Mouse (Mus musculus) midbrain, postnatal 0 days (tissue): Measurements from ENCODE around the gene Olfr644. TPM values are rescaled to one million over a fixed set of nuclear protein-coding genes. Genes with fewer than 3 reads are reported as not detected.

Experiments used
- ATAC-seq: fragments of 200-750 bp; cut with Nextera tagmentation; 2 replicates; pipeline ENCODE4 v1.8.0; 2017; ENCODE audit warnings: moderate number of reproducible peaks, mild to moderate bottlenecking, moderate TSS enrichment, moderate library complexity; ENCODE audit not compliant: low FRiP score
- DNase-seq: peaks from one replicate; pipeline ENCODE4 v3.0.0-alpha.2; 2015; ENCODE audit warnings: low spot score
- H3K27ac ChIP-seq: fragments of 300-500 bp; sonication (generic); 2 replicates; pipeline ENCODE4 v1.5.1; 2014; ENCODE audit warnings: low read depth, mild to moderate bottlenecking, low read length, mixed read lengths
- H3K27me3 ChIP-seq: fragments of 300-500 bp; sonication (generic); 2 replicates; pipeline ENCODE4 v1.6.1; 2014; ENCODE audit warnings: low read length, control low read depth, mixed read lengths; ENCODE audit not compliant: insufficient read depth
- H3K36me3 ChIP-seq: fragments of 300-500 bp; sonication (generic); 2 replicates; pipeline ENCODE4 v1.6.1; 2014; ENCODE audit warnings: low read length, control low read depth, mixed read lengths; ENCODE audit not compliant: insufficient read depth
- H3K4me1 ChIP-seq: fragments of 300-500 bp; sonication (generic); 2 replicates; pipeline ENCODE4 v1.6.1; 2014; ENCODE audit warnings: mild to moderate bottlenecking, control low read depth, antibody characterized with exemption, low read length, mixed read lengths; ENCODE audit not compliant: insufficient read depth
- H3K4me2 ChIP-seq: fragments of 300-500 bp; sonication (generic); 2 replicates; pipeline ENCODE4 v1.6.1; 2014; ENCODE audit warnings: low read depth, mild to moderate bottlenecking, low read length, mixed read lengths; ENCODE audit not compliant: poor library complexity, severe bottlenecking
- H3K4me3 ChIP-seq: fragments of 300-500 bp; sonication (generic); 2 replicates; pipeline ENCODE4 v1.5.1; 2014; ENCODE audit warnings: low read depth, mild to moderate bottlenecking, low read length, moderate library complexity
- H3K9ac ChIP-seq: fragments of 300-500 bp; sonication (generic); replicated peaks from 2 replicates; pipeline ENCODE4 v1.6.1; 2014; ENCODE audit warnings: mild to moderate bottlenecking, low read length, moderate library complexity, mixed read lengths; ENCODE audit not compliant: poor library complexity, severe bottlenecking
- H3K9me3 ChIP-seq: fragments of 300-500 bp; sonication (generic); 2 replicates; pipeline ENCODE4 v1.6.1; 2016; ENCODE audit warnings: low read length, control low read depth
- CTCF ChIP-seq: IDR thresholded peaks from 2 replicates; pipeline ENCODE4 v1.5.1; 2016; ENCODE audit warnings: antibody characterized with exemption, mild to moderate bottlenecking
- WGBS: fragments of 180-500 bp; shearing (Covaris S2); extraction: QIAGEN DNeasy Blood & Tissue Kit; methylation state at CpG from one replicate; pipeline ENCODE4 v1.1.7; 2014; 5-methylcytosine and 5-hydroxymethylcytosine counted together
- polyA plus RNA-seq: library from polyadenylated mRNA; unstranded; fragments of >200 nt; fragmentation: Nextera tagmentation; extraction: Ambion mirVana; gene quantifications from 2 replicates; pipeline ENCODE4 v1.2.1, GENCODE M21; 2015
- total RNA-seq: library from RNA; depleted of rRNA; stranded (reverse); fragments of >200 nt; gene quantifications from 2 replicates; pipeline ENCODE4 v1.2.3, GENCODE M21; 2014; rRNA removed

Olfr644 gene
- total and polyA plus RNA-seq, 2 experiments from 2014 or later, result not detected

GRCm38 (mm10) chr7:104018953-104019352, 52.7 kb downstream of the Olfr644 start:
- H3K4me1 ChIP-seq, result no peaks in the 10 kb centered on the region
- ATAC-seq, result no peak

GRCm38 (mm10) chr7:104017203-104017602, 54.5 kb downstream of the Olfr644 start, which contains the start of gene Olfr639:
Gene Olfr639, minus strand, starts transcription at chr7:104017303.
- no peak within 1 kb of the TSS for H3K4me3 ChIP-seq
- no peaks in the 10 kb centered on the region for H3K4me1 ChIP-seq
- TF ChIP-seq CTCF, result no peak
- H3K36me3 ChIP-seq, result no peaks in the 10 kb centered on the region
- H3K27ac ChIP-seq, result no peak within 1 kb of the TSS
- no peak within 1 kb of the TSS for H3K4me2 ChIP-seq
- no peaks in the 10 kb centered on the region for H3K9me3 ChIP-seq
- H3K27me3 ChIP-seq, result no peaks in the 10 kb centered on the region
- H3K9ac ChIP-seq, result no peak within 1 kb of the TSS
- ATAC-seq (no peak), DNase-seq (no peak)

More at GRCm38 (mm10) chr7:104018953-104019352, 52.7 kb downstream of the Olfr644 start:
- Histone ChIP-seq H3K9ac (no peak overlapping the region), H3K27me3 (no peaks in the 10 kb centered on the region), H3K36me3 (no peaks in the 10 kb centered on the region), H3K4me2 (no peak overlapping the region), H3K4me3 (no peak overlapping the region), H3K27ac (no peak overlapping the region), H3K9me3 (no peaks in the 10 kb centered on the region)
- DNase-seq, result no peak
- 96% methylated on average over 1 of the region's 1 CpGs for WGBS
- no peak for TF ChIP-seq CTCF

Other genes starting within 250 kb of the Olfr644 start
- 1,016 and 1,022 TPM in 2 replicates for gene Hbb-bs, start 243.8 kb downstream of the Olfr644 start, total RNA-seq
- gene Hbb-bs, start 243.8 kb downstream of the Olfr644 start, polyA plus RNA-seq, result 709 and 771 TPM in 2 replicates
- gene Hbb-bh2, start 231.3 kb downstream of the Olfr644 start, total RNA-seq, result not detected in 2 replicates
- not detected in 2 replicates for gene Hbb-bh2, start 231.3 kb downstream of the Olfr644 start, polyA plus RNA-seq
- gene Hbb-bh1, start 228.7 kb downstream of the Olfr644 start, total RNA-seq, result not detected in 2 replicates
- gene Hbb-bh1, start 228.7 kb downstream of the Olfr644 start, polyA plus RNA-seq, result not detected in 2 replicates
- gene Hbb-y, start 218.7 kb downstream of the Olfr644 start, total RNA-seq, result 1.0 TPM in 1 of 2 replicates, not detected in the other
- gene Hbb-y, start 218.7 kb downstream of the Olfr644 start, polyA plus RNA-seq, result 1.1 TPM in 1 of 2 replicates, not detected in the other
- gene Olfr66, start 185.6 kb downstream of the Olfr644 start, total RNA-seq, result not detected in 2 replicates
- not detected in 2 replicates for gene Olfr66, start 185.6 kb downstream of the Olfr644 start, polyA plus RNA-seq
- 0.05 TPM in 1 of 2 replicates, not detected in the other for gene Olfr64, start 177.4 kb downstream of the Olfr644 start, total RNA-seq
- not detected in 2 replicates for gene Olfr64, start 177.4 kb downstream of the Olfr644 start, polyA plus RNA-seq
- gene Olfr65, start 168.4 kb downstream of the Olfr644 start, total RNA-seq, result not detected in 2 replicates
- not detected in 2 replicates for gene Olfr65, start 168.4 kb downstream of the Olfr644 start, polyA plus RNA-seq
- not detected in 2 replicates for gene Olfr631, start 143.0 kb downstream of the Olfr644 start, total RNA-seq
- gene Olfr631, start 143.0 kb downstream of the Olfr644 start, polyA plus RNA-seq, result not detected in 2 replicates
- gene Olfr632, start 137.5 kb downstream of the Olfr644 start, total RNA-seq, result not detected in 2 replicates
- not detected in 2 replicates for gene Olfr632, start 137.5 kb downstream of the Olfr644 start, polyA plus RNA-seq
- not detected in 2 replicates for gene Olfr633, start 127.4 kb downstream of the Olfr644 start, total RNA-seq
- gene Olfr633, start 127.4 kb downstream of the Olfr644 start, polyA plus RNA-seq, result not detected in 2 replicates
- gene Olfr635, start 100.7 kb downstream of the Olfr644 start, total RNA-seq, result not detected in 2 replicates
- gene Olfr635, start 100.7 kb downstream of the Olfr644 start, polyA plus RNA-seq, result 0.01 TPM in 1 of 2 replicates, not detected in the other
- gene Olfr638, start 73.1 kb downstream of the Olfr644 start, total RNA-seq, result not detected in 2 replicates
- not detected in 2 replicates for gene Olfr638, start 73.1 kb downstream of the Olfr644 start, polyA plus RNA-seq
- gene Olfr639, start 54.6 kb downstream of the Olfr644 start, total RNA-seq, result 0.14 TPM in 1 of 2 replicates, not detected in the other
- not detected in 2 replicates for gene Olfr639, start 54.6 kb downstream of the Olfr644 start, polyA plus RNA-seq
- 0.11 TPM in 1 of 2 replicates, not detected in the other for gene Olfr640, start 46.3 kb downstream of the Olfr644 start, total RNA-seq
- 0.06 TPM in 1 of 2 replicates, not detected in the other for gene Olfr640, start 46.3 kb downstream of the Olfr644 start, polyA plus RNA-seq
- not detected in 2 replicates for gene Olfr641, start 36.4 kb downstream of the Olfr644 start, total RNA-seq
- gene Olfr641, start 36.4 kb downstream of the Olfr644 start, polyA plus RNA-seq, result not detected in 2 replicates
- gene Olfr642, start 19.2 kb downstream of the Olfr644 start, total RNA-seq, result not detected in 2 replicates
- not detected in 2 replicates for gene Olfr642, start 19.2 kb downstream of the Olfr644 start, polyA plus RNA-seq
- not detected in 2 replicates for gene 4930516K23Rik, start 10.4 kb downstream of the Olfr644 start, total RNA-seq
- not detected in 2 replicates for gene 4930516K23Rik, start 10.4 kb downstream of the Olfr644 start, polyA plus RNA-seq
- not detected in 2 replicates for gene Olfr645, start 13.6 kb upstream of the Olfr644 start, total RNA-seq
- not detected in 2 replicates for gene Olfr645, start 13.6 kb upstream of the Olfr644 start, polyA plus RNA-seq
- not detected in 2 replicates for gene Olfr646, start 33.0 kb upstream of the Olfr644 start, total RNA-seq
- not detected in 2 replicates for gene Olfr646, start 33.0 kb upstream of the Olfr644 start, polyA plus RNA-seq
- not detected in 2 replicates for gene Ubqln5, start 58.0 kb upstream of the Olfr644 start, total RNA-seq
- gene Ubqln5, start 58.0 kb upstream of the Olfr644 start, polyA plus RNA-seq, result not detected in 2 replicates
- gene Olfr643, start 65.5 kb upstream of the Olfr644 start, total RNA-seq, result not detected in 2 replicates
- gene Olfr643, start 65.5 kb upstream of the Olfr644 start, polyA plus RNA-seq, result not detected in 2 replicates
- not detected in 2 replicates for gene Ubqln3, start 71.4 kb upstream of the Olfr644 start, total RNA-seq
- gene Ubqln3, start 71.4 kb upstream of the Olfr644 start, polyA plus RNA-seq, result not detected in 2 replicates
- gene Ubqlnl, start 78.7 kb upstream of the Olfr644 start, total RNA-seq, result not detected in 2 replicates
- not detected in 2 replicates for gene Ubqlnl, start 78.7 kb upstream of the Olfr644 start, polyA plus RNA-seq
- not detected in 2 replicates for gene Olfm5, start 93.0 kb upstream of the Olfr644 start, total RNA-seq
- not detected in 2 replicates for gene Olfm5, start 93.0 kb upstream of the Olfr644 start, polyA plus RNA-seq
- not detected in 2 replicates for gene Olfr648, start 111.5 kb upstream of the Olfr644 start, total RNA-seq
- gene Olfr648, start 111.5 kb upstream of the Olfr644 start, polyA plus RNA-seq, result 0.39 and 0.42 TPM in 2 replicates
- gene Olfr649, start 124.1 kb upstream of the Olfr644 start, total RNA-seq, result not detected in 2 replicates
- gene Olfr649, start 124.1 kb upstream of the Olfr644 start, polyA plus RNA-seq, result not detected in 2 replicates
- 0.11 and 0.33 TPM in 2 replicates for gene Trim6, start 146.9 kb upstream of the Olfr644 start, total RNA-seq
- gene Trim6, start 146.9 kb upstream of the Olfr644 start, polyA plus RNA-seq, result 0.49 and 0.75 TPM in 2 replicates
- 1.9 and 2.4 TPM in 2 replicates for gene Trim34a, start 172.6 kb upstream of the Olfr644 start, total RNA-seq
- gene Trim34a, start 172.6 kb upstream of the Olfr644 start, polyA plus RNA-seq, result 0.78 and 0.86 TPM in 2 replicates
- gene Trim5, start 216.2 kb upstream of the Olfr644 start, total RNA-seq, result 0.05 TPM in 1 of 2 replicates, not detected in the other
- 0.17 and 0.20 TPM in 2 replicates for gene Trim5, start 216.2 kb upstream of the Olfr644 start, polyA plus RNA-seq
- gene Trim12a, start 243.6 kb upstream of the Olfr644 start, total RNA-seq, result 0.71 and 5.0 TPM in 2 replicates
- gene Trim12a, start 243.6 kb upstream of the Olfr644 start, polyA plus RNA-seq, result 1.3 and 2.2 TPM in 2 replicates